ENCODE assay signal across 17 mouse cellular contexts in genomic region chr7:29255875-29256274, GRCm38 (mm10). TPM values are rescaled to one million over a fixed set of nuclear protein-coding genes. Genes with fewer than 3 reads are reported as not detected.
"Had no signal": no experiment of that assay in that cellular context is flagged by ENCODE, and none has a peak within 500 bp of the region (broad histone marks: within the 10 kb centered on the region; RNA-seq: fewer than 3 reads in every experiment).

No protein-coding gene starts in this region.

- H3K4me3 ChIP-seq: liver, embryonic 13.5 days; liver, embryonic 15.5 days; megakaryocyte, embryonic 14.5 days; midbrain, embryonic 12.5 days; neural tube, embryonic 12.5 days had no signal

- H3K4me2 ChIP-seq: liver, embryonic 13.5 days; liver, embryonic 15.5 days; lung, embryonic 14.5 days; midbrain, embryonic 12.5 days; neural tube, embryonic 12.5 days had no signal

- H3K27ac ChIP-seq: liver, embryonic 13.5 days; liver, embryonic 15.5 days; macrophage; midbrain, embryonic 12.5 days; neural tube, embryonic 12.5 days had no signal

- DNase-seq: liver, embryonic 13.5 days; liver, postnatal 0 days; lung, embryonic 14.5 days; midbrain, embryonic 14.5 days; right cerebral cortex, postnatal 14 days; spleen, adult 18-20 months; thymus, adult 18-20 months; thymus, postnatal 14 days; thymus, postnatal 36 days had no signal

- H3K9me3 ChIP-seq: liver, embryonic 13.5 days; liver, embryonic 15.5 days; megakaryocyte, embryonic 14.5 days; midbrain, embryonic 12.5 days; neural tube, embryonic 12.5 days had no signal

- H3K27me3 ChIP-seq: liver, embryonic 13.5 days; liver, embryonic 15.5 days; megakaryocyte, embryonic 14.5 days; midbrain, embryonic 12.5 days; neural tube, embryonic 12.5 days had no signal

- ATAC-seq: liver, postnatal 0 days; midbrain, embryonic 16.5 days had no signal

- H3K36me3 ChIP-seq: liver, embryonic 15.5 days; midbrain, embryonic 12.5 days; neural tube, embryonic 12.5 days had no signal

- H3K9ac ChIP-seq: liver, embryonic 13.5 days; liver, embryonic 15.5 days; liver, postnatal 0 days; lung, embryonic 14.5 days; midbrain, embryonic 12.5 days; neural tube, embryonic 12.5 days had no signal

RNA-seq across cellular contexts. Expression of gene 2200002D01Rik, which starts 7.6 kb away (rescaled TPM):
- total RNA-seq: monocyte, adult 5-6 weeks had no signal
- polyA plus RNA-seq: macrophage had no signal

RNA-seq across cellular contexts. Expression of gene Ppp1r14a, which starts 33.2 kb away (rescaled TPM):
- total RNA-seq: monocyte, adult 5-6 weeks; neutrophil, adult 5-6 weeks had no signal
- polyA plus RNA-seq: macrophage had no signal
